Comparison of ENCODE assay signal across 8 mouse cellular contexts in genomic region chr8:120607885-120608284, GRCm38 (mm10). TPM values are rescaled to one million over a fixed set of nuclear protein-coding genes. Genes with fewer than 3 reads are reported as not detected.
DNase-seq lines count a peak whose midpoint lies in the region; ATAC-seq lines count a peak whose summit lies in the region.

No protein-coding gene starts in this region.

- H3K4me1 ChIP-seq in intestine, embryonic 14.5 days (replicated peaks; ENCODE audit: control insufficient read depth, insufficient read depth, low read length) = no peaks in the 10 kb centered on the region
- H3K4me1 ChIP-seq in intestine, embryonic 16.5 days (ENCODE audit: control insufficient read depth, insufficient read depth, low read length) = no peaks in the 10 kb centered on the region
- no peaks in the 10 kb centered on the region; the same call in 1 of the 2 replicates for H3K4me1 ChIP-seq in forebrain, embryonic 11.5 days (replicated peaks; ENCODE audit: control insufficient read depth, insufficient read depth, low read length)

- no peak overlapping the region for H3K27ac ChIP-seq in intestine, embryonic 14.5 days (ENCODE audit: low read depth)
- H3K27ac ChIP-seq in intestine, embryonic 16.5 days (ENCODE audit: low read length) = no peak overlapping the region
- H3K27ac ChIP-seq in forebrain, embryonic 11.5 days (ENCODE audit: low read depth, low read length) = no peak overlapping the region

- no peak overlapping the region for H3K4me3 ChIP-seq in intestine, embryonic 14.5 days (ENCODE audit: low read depth, low read length)
- H3K4me3 ChIP-seq in intestine, embryonic 16.5 days (ENCODE audit: low read length) = no peak overlapping the region
- no peak overlapping the region for H3K4me3 ChIP-seq in forebrain, embryonic 11.5 days (ENCODE audit: low read depth, low read length)

- peak; percentile 89 for DNase-seq in intestine, embryonic 14.5 days (ENCODE audit: low spot score)
- DNase-seq in brain, adult 2 months (ENCODE audit: low read depth, low spot score) = peak; percentile 85
- peak; percentile 87 for DNase-seq in forebrain, embryonic 11.5 days (ENCODE audit: low spot score)
- peak; percentile 74 to 89 for DNase-seq in heart, postnatal 36 days
- DNase-seq in left cerebral cortex, postnatal 10 days (ENCODE audit: extremely low spot score in 1 of 2, low spot score in 2 of 2) = peak; percentile 64 to 81
- DNase-seq in spleen, postnatal 36 days (ENCODE audit: low spot score in 2 of 2) = peak; percentile 48 to 58

- WGBS in intestine, embryonic 14.5 days = 21% methylated on average over 7 of the region's 7 CpGs
- WGBS in intestine, embryonic 16.5 days = 16% methylated on average over 7 of the region's 7 CpGs
- 15% methylated on average over 7 of the region's 7 CpGs for WGBS in forebrain, embryonic 11.5 days

- ATAC-seq in intestine, embryonic 14.5 days (replicated peaks; ENCODE audit: low FRiP score, low TSS enrichment, low read depth) = 0 out of 2 replicates have a peak, but pooled peaks have one; percentile 29
- ATAC-seq in intestine, embryonic 16.5 days = no peak
- 0 out of 2 replicates have a peak, but pooled peaks have one; percentile 58 for ATAC-seq in forebrain, embryonic 11.5 days (replicated peaks; ENCODE audit: low FRiP score)
- peak; percentile 79 for ATAC-seq in megakaryocyte-erythroid progenitor cell, adult 5-6 weeks (replicated peaks; ENCODE audit: low FRiP score, low TSS enrichment, poor library complexity, severe bottlenecking)

- no peaks in the 10 kb centered on the region for H3K9me3 ChIP-seq in intestine, embryonic 14.5 days (ENCODE audit: control insufficient read depth, low read length)
- H3K9me3 ChIP-seq in intestine, embryonic 16.5 days (ENCODE audit: control insufficient read depth, low read length) = no peaks in the 10 kb centered on the region; the same call in 1 of the 2 replicates
- no peaks in the 10 kb centered on the region for H3K9me3 ChIP-seq in forebrain, embryonic 11.5 days (ENCODE audit: control insufficient read depth, low read length)

- H3K27me3 ChIP-seq in intestine, embryonic 14.5 days (replicated peaks; ENCODE audit: control insufficient read depth, insufficient read depth, low read length) = no peaks in the 10 kb centered on the region
- no peaks in the 10 kb centered on the region for H3K27me3 ChIP-seq in intestine, embryonic 16.5 days (replicated peaks; ENCODE audit: control insufficient read depth, insufficient read depth, low read length)
- H3K27me3 ChIP-seq in forebrain, embryonic 11.5 days (ENCODE audit: control insufficient read depth, insufficient read depth, low read length) = no peaks in the 10 kb centered on the region

- intact Hi-C loops in heart, postnatal 36 days (cut with DNase I) = loop anchor here (2.0 to 5.0 kb wide), 2 partner anchors 306 to 429 kb away; no protein-coding TSS in a partner anchor
- intact Hi-C loops in left cerebral cortex, postnatal 10 days (cut with DNase I) = loop anchor here (5.0 kb wide), 1 partner anchor 431 kb away; the partner anchor contains the start of gene Fam92b

- no peak overlapping the region for H3K9ac ChIP-seq in intestine, embryonic 14.5 days (ENCODE audit: low read length)
- H3K9ac ChIP-seq in intestine, embryonic 16.5 days (ENCODE audit: low read depth, low read length) = no peak overlapping the region
- H3K9ac ChIP-seq in forebrain, embryonic 11.5 days (ENCODE audit: low read length) = no peak overlapping the region

- no peaks in the 10 kb centered on the region for H3K36me3 ChIP-seq in intestine, embryonic 14.5 days (ENCODE audit: control insufficient read depth, insufficient read depth, low read length)
- no peaks in the 10 kb centered on the region for H3K36me3 ChIP-seq in intestine, embryonic 16.5 days (ENCODE audit: control insufficient read depth, insufficient read depth, low read length)
- H3K36me3 ChIP-seq in forebrain, embryonic 11.5 days (ENCODE audit: control insufficient read depth, insufficient read depth, low read length) = no peaks in the 10 kb centered on the region

- no peak overlapping the region for H3K4me2 ChIP-seq in intestine, embryonic 14.5 days (ENCODE audit: low read length)
- H3K4me2 ChIP-seq in intestine, embryonic 16.5 days (ENCODE audit: low read depth, low read length) = no peak overlapping the region
- H3K4me2 ChIP-seq in forebrain, embryonic 11.5 days (ENCODE audit: low read depth, low read length, severe bottlenecking) = no peak overlapping the region

RNA-seq across cellular contexts. Expression of gene Gins2, which starts 18.8 kb away (rescaled TPM):
- polyA plus RNA-seq in intestine, embryonic 14.5 days (2014; fragmentation: Nextera tagmentation; extraction: Ambion mirVana) = 121 and 122 TPM in 2 replicates
- polyA plus RNA-seq in intestine, embryonic 16.5 days (2015; fragmentation: Nextera tagmentation; extraction: Ambion mirVana) = 75.1 and 87.5 TPM in 2 replicates
- 105 and 115 TPM in 2 replicates for polyA plus RNA-seq in forebrain, embryonic 11.5 days (2014; fragmentation: Nextera tagmentation; extraction: Ambion mirVana)
- 1 to 10 TPM in 1 of 2 experiments, under 1 TPM in 1; 0.86 to 1.7 TPM for total RNA-seq in heart, postnatal 36 days (2021)
- total RNA-seq in left cerebral cortex, postnatal 10 days (2021) = 1 to 10 TPM; 2.3 to 2.9 TPM
- 76.6 and 99.8 TPM in 2 replicates for total RNA-seq in megakaryocyte-erythroid progenitor cell, adult 5-6 weeks (2014; fragmentation: Nextera tagmentation)
- 43.8 and 62.0 TPM in 2 replicates for total RNA-seq in megakaryocyte-erythroid progenitor cell, adult 5-6 weeks (2017)

RNA-seq across cellular contexts. Expression of gene 1190005I06Rik, which starts 39.5 kb away (rescaled TPM):
- polyA plus RNA-seq in intestine, embryonic 14.5 days (2014; fragmentation: Nextera tagmentation; extraction: Ambion mirVana) = 1.6 and 2.8 TPM in 2 replicates
- 1.8 and 1.9 TPM in 2 replicates for polyA plus RNA-seq in intestine, embryonic 16.5 days (2015; fragmentation: Nextera tagmentation; extraction: Ambion mirVana)
- 1.6 and 2.3 TPM in 2 replicates for polyA plus RNA-seq in forebrain, embryonic 11.5 days (2014; fragmentation: Nextera tagmentation; extraction: Ambion mirVana)
- total RNA-seq in heart, postnatal 36 days (2021) = 1 to 10 TPM; 3.1 to 3.4 TPM
- total RNA-seq in left cerebral cortex, postnatal 10 days (2021) = 1 to 10 TPM; 5.2 to 7.1 TPM
- total RNA-seq in megakaryocyte-erythroid progenitor cell, adult 5-6 weeks (2014; fragmentation: Nextera tagmentation) = not detected in 2 replicates
- not detected in 2 replicates for total RNA-seq in megakaryocyte-erythroid progenitor cell, adult 5-6 weeks (2017)

RNA-seq across cellular contexts. Expression of gene Gm27021, which starts 60.0 kb away (rescaled TPM):
- polyA plus RNA-seq in intestine, embryonic 14.5 days (2014; fragmentation: Nextera tagmentation; extraction: Ambion mirVana) = 0.62 and 1.7 TPM in 2 replicates
- 1.5 TPM in 2 replicates for polyA plus RNA-seq in intestine, embryonic 16.5 days (2015; fragmentation: Nextera tagmentation; extraction: Ambion mirVana)
- polyA plus RNA-seq in forebrain, embryonic 11.5 days (2014; fragmentation: Nextera tagmentation; extraction: Ambion mirVana) = 3.3 and 3.5 TPM in 2 replicates
- 1 to 10 TPM in 1 of 2 experiments, not detected in 1; 1.1 TPM for total RNA-seq in heart, postnatal 36 days (2021)
- total RNA-seq in left cerebral cortex, postnatal 10 days (2021) = under 1 TPM in 1 of 2 experiments, not detected in 1; 0.66 TPM
- total RNA-seq in megakaryocyte-erythroid progenitor cell, adult 5-6 weeks (2014; fragmentation: Nextera tagmentation) = not detected in 2 replicates
- total RNA-seq in megakaryocyte-erythroid progenitor cell, adult 5-6 weeks (2017) = not detected in 2 replicates

Comparison
In these comparisons a context has a peak if more than half of its experiments do, and no peak if none do; other contexts are left out.
1. RNA of gene Gins2, which starts 18.8 kb away (total RNA-seq): 43.8 to 99.8 TPM in megakaryocyte-erythroid progenitor cell, adult 5-6 weeks; 2.3 to 2.9 TPM in left cerebral cortex, postnatal 10 days and 0.86 to 1.7 TPM in heart, postnatal 36 days; every median in the first group is over 10 times any median in the second.
2. RNA of gene 1190005I06Rik, which starts 39.5 kb away (total RNA-seq): 5.2 to 7.1 TPM in left cerebral cortex, postnatal 10 days and 3.1 to 3.4 TPM in heart, postnatal 36 days; not detected in megakaryocyte-erythroid progenitor cell, adult 5-6 weeks; every median in the first group is over 4 times any median in the second.
3. Peak in every context shown above with its lines, with median percentiles within 50 percentile points of each other: DNase-seq.